In genomic region chr2:153014758-153015593, GRCm38 (mm10) we compare ENCODE assay signal across 8 mouse cellular contexts. TPM values are rescaled to one million over a fixed set of nuclear protein-coding genes. Genes with fewer than 3 reads are reported as not detected.
A peak's percentile ranks its signal among the peaks of the same experiment; 100 is the strongest.
DNase-seq lines count a peak whose midpoint lies in the region; ATAC-seq and TF ChIP-seq lines count a peak whose summit lies in the region.

Pdrg1 (minus strand) TSS chr2:153015427.

- H3K4me3 ChIP-seq in embryonic facial prominence, embryonic 13.5 days, result peak within 1 kb of the TSS; percentile 85
- peak within 1 kb of the TSS; percentile 93 for H3K4me3 ChIP-seq in kidney, adult 2 months (ENCODE audit: insufficient read depth, low read depth, low read length)
- H3K4me3 ChIP-seq in limb, embryonic 12.5 days (replicated peaks), result peak within 1 kb of the TSS; percentile 94
- H3K4me3 ChIP-seq in midbrain, embryonic 15.5 days, result peak within 1 kb of the TSS; percentile 83
- H3K4me3 ChIP-seq in spleen, adult 2 months (ENCODE audit: extremely low read depth, insufficient read depth, insufficient read length), result peak within 1 kb of the TSS; percentile 96

- WGBS in embryonic facial prominence, embryonic 13.5 days, result under 1% methylated on average over 54 of the region's 54 CpGs
- 1% methylated on average over 54 of the region's 54 CpGs for WGBS in kidney, adult 2 months
- WGBS in limb, embryonic 12.5 days, result 2% methylated on average over 54 of the region's 54 CpGs
- WGBS in midbrain, embryonic 15.5 days, result 1% methylated on average over 54 of the region's 54 CpGs
- WGBS in spleen, adult 2 months, result 1% methylated on average over 54 of the region's 54 CpGs

- peak; percentile 87 for TF ChIP-seq CTCF in kidney, adult 2 months (conservative IDR thresholded peaks at IDR 0.05; ENCODE audit: insufficient read depth, insufficient read length, low read depth, low read length)
- TF ChIP-seq CTCF in spleen, adult 2 months (IDR thresholded peaks at IDR 0.05; ENCODE audit: extremely low read depth, insufficient read depth, insufficient read length, insufficient replicate concordance), result peak; percentile 89

- TF ChIP-seq POLR2A in kidney, adult 2 months (IDR thresholded peaks at IDR 0.05; ENCODE audit: low read depth, low read length), result peak; percentile 63
- peak; percentile 80 for TF ChIP-seq POLR2A in spleen, adult 2 months (IDR thresholded peaks at IDR 0.05; ENCODE audit: low read depth, low read length)

- peaks cover 10% of the 10 kb centered on the region for H3K4me1 ChIP-seq in embryonic facial prominence, embryonic 13.5 days
- H3K4me1 ChIP-seq in kidney, adult 2 months (ENCODE audit: control insufficient read depth, insufficient read depth, low read length), result peaks cover 4% of the 10 kb centered on the region
- H3K4me1 ChIP-seq in limb, embryonic 12.5 days (replicated peaks), result peaks cover 13% of the 10 kb centered on the region
- H3K4me1 ChIP-seq in midbrain, embryonic 15.5 days, result peaks cover 10% of the 10 kb centered on the region
- peaks cover 4% of the 10 kb centered on the region; the same call in 1 of the 2 replicates for H3K4me1 ChIP-seq in spleen, adult 2 months (ENCODE audit: control insufficient read depth, insufficient read depth, insufficient read length)

- peak within 1 kb of the TSS; percentile 89 for H3K4me2 ChIP-seq in embryonic facial prominence, embryonic 13.5 days
- H3K4me2 ChIP-seq in limb, embryonic 12.5 days, result peak within 1 kb of the TSS; percentile 97
- H3K4me2 ChIP-seq in midbrain, embryonic 15.5 days, result peak within 1 kb of the TSS; percentile 65

- ATAC-seq in embryonic facial prominence, embryonic 13.5 days (ENCODE audit: insufficient number of reproducible peaks, insufficient read depth, low FRiP score, low TSS enrichment, low read depth), result peak; percentile 93
- ATAC-seq in limb, embryonic 12.5 days (ENCODE audit: insufficient number of reproducible peaks, insufficient read depth, low FRiP score, low TSS enrichment, low read depth), result peak; percentile 96
- peak; percentile 95 for ATAC-seq in midbrain, embryonic 15.5 days (replicated peaks)

- H3K9ac ChIP-seq in embryonic facial prominence, embryonic 13.5 days, result peak within 1 kb of the TSS; percentile 89
- H3K9ac ChIP-seq in limb, embryonic 12.5 days (replicated peaks), result peak within 1 kb of the TSS; percentile 86
- peak within 1 kb of the TSS; percentile 76 for H3K9ac ChIP-seq in midbrain, embryonic 15.5 days

- no peaks in the 10 kb centered on the region for H3K9me3 ChIP-seq in embryonic facial prominence, embryonic 13.5 days
- H3K9me3 ChIP-seq in limb, embryonic 12.5 days, result no peaks in the 10 kb centered on the region
- no peaks in the 10 kb centered on the region for H3K9me3 ChIP-seq in midbrain, embryonic 15.5 days

- 0 out of 2 replicates have a peak, but pooled peaks cover 4% of the 10 kb centered on the region for H3K27me3 ChIP-seq in embryonic facial prominence, embryonic 13.5 days
- no peaks in the 10 kb centered on the region for H3K27me3 ChIP-seq in kidney, adult 2 months (replicated peaks; ENCODE audit: control insufficient read depth, insufficient read depth, low read length)
- peaks cover 10% of the 10 kb centered on the region; the same call in 1 of the 2 replicates for H3K27me3 ChIP-seq in limb, embryonic 12.5 days
- 0 out of 2 replicates have a peak, but pooled peaks cover 5% of the 10 kb centered on the region for H3K27me3 ChIP-seq in midbrain, embryonic 15.5 days (replicated peaks)
- no peaks in the 10 kb centered on the region; the same call in 1 of the 2 replicates for H3K27me3 ChIP-seq in spleen, adult 2 months (ENCODE audit: control insufficient read depth, insufficient read depth, low read length)

- peak; percentile 92 for DNase-seq in 3134 (ENCODE audit: extremely low read depth, insufficient read length, low spot score)
- DNase-seq in adrenal gland, postnatal 36 days, result peak; percentile 96 to 97
- peak; percentile 95 to 98 for DNase-seq in heart, adult 18-20 months
- peak; percentile 96 for DNase-seq in kidney, adult 2 months
- DNase-seq in spleen, adult 2 months (ENCODE audit: low read depth in 1 of 2, low spot score in 2 of 2), result peak; percentile 89 to 93

- H3K36me3 ChIP-seq in embryonic facial prominence, embryonic 13.5 days, result peaks cover 31% of the 10 kb centered on the region
- H3K36me3 ChIP-seq in kidney, adult 2 months (ENCODE audit: control insufficient read depth, insufficient read depth, low read length), result no peaks in the 10 kb centered on the region
- peaks cover 37% of the 10 kb centered on the region for H3K36me3 ChIP-seq in limb, embryonic 12.5 days
- H3K36me3 ChIP-seq in midbrain, embryonic 15.5 days (replicated peaks), result peaks cover 13% of the 10 kb centered on the region; the same call in 1 of the 2 replicates
- peaks cover 7% of the 10 kb centered on the region for H3K36me3 ChIP-seq in spleen, adult 2 months (ENCODE audit: control insufficient read depth, insufficient read depth, low read length)

- no peak within 1 kb of the TSS for H3K27ac ChIP-seq in embryonic facial prominence, embryonic 13.5 days
- 0 out of 2 replicates have a peak within 1 kb of the TSS, but pooled peaks have one; percentile 44 for H3K27ac ChIP-seq in kidney, adult 2 months (ENCODE audit: insufficient read depth, low read depth, low read length)
- H3K27ac ChIP-seq in limb, embryonic 12.5 days, result no peak within 1 kb of the TSS
- H3K27ac ChIP-seq in midbrain, embryonic 15.5 days, result peak within 1 kb of the TSS; percentile 22
- peak within 1 kb of the TSS; percentile 61 for H3K27ac ChIP-seq in spleen, adult 2 months (ENCODE audit: insufficient read depth, low read length)

RNA-seq across cellular contexts. Expression of gene Pdrg1, which starts in this region (rescaled TPM):
- total RNA-seq in adrenal gland, postnatal 36 days (2021), result 100 to 1,000 TPM; 175 to 226 TPM
- polyA plus RNA-seq in embryonic facial prominence, embryonic 13.5 days (2015; fragmentation: Nextera tagmentation; extraction: Ambion mirVana), result 120 and 136 TPM in 2 replicates
- 100 to 1,000 TPM; 136 to 152 TPM for total RNA-seq in heart, adult 18-20 months (2021)
- 55.7 and 68.4 TPM in 2 replicates for polyA plus RNA-seq in kidney, adult 2 months (2012; rRNA removed)
- polyA plus RNA-seq in limb, embryonic 12.5 days (2016; fragmentation: Nextera tagmentation; extraction: Ambion mirVana), result 95.4 and 104 TPM in 2 replicates
- 234 and 236 TPM in 2 replicates for polyA plus RNA-seq in midbrain, embryonic 15.5 days (2015; fragmentation: Nextera tagmentation; extraction: Ambion mirVana)
- polyA plus RNA-seq in spleen, adult 2 months (2012; rRNA removed), result 38.8 TPM in 2 replicates

Comparison
In these comparisons a context has a peak if more than half of its experiments do, and no peak if none do; other contexts are left out.
1. H3K27ac ChIP-seq: peak in kidney, adult 2 months (single experiment), midbrain, embryonic 15.5 days (single experiment) and spleen, adult 2 months (single experiment); none in embryonic facial prominence, embryonic 13.5 days (single experiment) and limb, embryonic 12.5 days (single experiment).
2. Peak in every context shown above with its lines, with median percentiles within 50 percentile points of each other: DNase-seq, ATAC-seq, H3K4me2 ChIP-seq, H3K4me3 ChIP-seq and H3K9ac ChIP-seq.